Mouse (Mus musculus) thymus, adult 2 months (tissue): ENCODE data around the gene Rnf41. TPM values are rescaled to one million over a fixed set of nuclear protein-coding genes. Genes with fewer than 3 reads are reported as not detected.

Experiments
- DNase-seq: peaks from one replicate; pipeline ENCODE4 v3.0.0; 2021
- H3K27ac ChIP-seq: fragments of 200-500 bp; 2 replicates; pipeline ENCODE4 v1.5.1; 2012; ENCODE audit warnings: low read length, control low read depth; ENCODE audit not compliant: control insufficient read depth, insufficient read depth
- H3K27me3 ChIP-seq: fragments of 200-500 bp; 2 replicates; pipeline ENCODE4 v1.6.1; 2012; ENCODE audit warnings: mild to moderate bottlenecking, low read length, moderate library complexity, mixed read lengths; ENCODE audit not compliant: control insufficient read depth, insufficient read depth
- H3K36me3 ChIP-seq: fragments of 200-500 bp; 2 replicates; pipeline ENCODE4 v1.6.1; 2012; ENCODE audit warnings: mild to moderate bottlenecking, low read length, moderate library complexity; ENCODE audit not compliant: control insufficient read depth, insufficient read depth
- H3K4me1 ChIP-seq: fragments of 200-500 bp; replicated peaks from 2 replicates; pipeline ENCODE4 v1.6.1; 2012; ENCODE audit warnings: low read length; ENCODE audit not compliant: control insufficient read depth, insufficient read depth
- H3K4me3 ChIP-seq: fragments of 200-500 bp; 2 replicates; pipeline ENCODE4 v1.5.1; 2012; ENCODE audit warnings: mild to moderate bottlenecking, low read length, control low read depth, moderate library complexity; ENCODE audit not compliant: control insufficient read depth, insufficient read depth
- CTCF ChIP-seq: fragments of 200-500 bp; IDR thresholded peaks from 2 replicates; pipeline ENCODE4 v1.5.1; 2012; ENCODE audit warnings: mild to moderate bottlenecking, control low read depth, low read length, moderate library complexity, borderline replicate concordance; ENCODE audit not compliant: control insufficient read depth, poor library complexity, insufficient read depth; ENCODE audit errors: extremely low read depth
- POLR2A ChIP-seq: fragments of 200-500 bp; IDR thresholded peaks from 2 replicates; pipeline ENCODE4 v1.6.1; 2012; ENCODE audit warnings: mild to moderate bottlenecking, low read length, control low read depth, moderate library complexity; ENCODE audit not compliant: control insufficient read depth, poor library complexity, insufficient read depth; ENCODE audit errors: extremely low read depth
- WGBS: fragments of 180-500 bp; shearing (Covaris S2); methylation state at CpG from one replicate; pipeline ENCODE4 v1.1.7; 2018; 5-methylcytosine and 5-hydroxymethylcytosine counted together
- polyA plus RNA-seq: library from polyadenylated mRNA; depleted of rRNA; stranded (reverse); fragments of >200 nt; gene quantifications from 2 replicates; pipeline ENCODE4 v1.2.3, GENCODE M21; 2012

Rnf41 gene
- polyA plus RNA-seq, 1 experiment, result 37.8 TPM

GRCm38 (mm10) chr10:128376455-128377211 is 34.8 kb upstream of the Rnf41 start, which contains the start of gene Ankrd52:
TSS of gene Ankrd52 (plus strand) at chr10:128377115.
- Histone ChIP-seq H3K27ac (0 out of 2 replicates have a peak within 1 kb of the TSS, but pooled peaks have one; percentile 3), H3K4me3 (peak within 1 kb of the TSS; percentile 54), H3K36me3 (peaks cover 3% of the 10 kb centered on the region), H3K27me3 (no peaks in the 10 kb centered on the region), H3K4me1 (peaks cover 16% of the 10 kb centered on the region)
- peak; percentile 79 for TF ChIP-seq CTCF
- peak; percentile 57; the same call in 1 of the 2 replicates for TF ChIP-seq POLR2A
- under 1% methylated on average over 65 of the region's 73 CpGs for WGBS
- peak; percentile 85 for DNase-seq

- peak; percentile 51 for DNase-seq
Observed at GRCm38 (mm10) chr10:128377222-128377939, 34.1 kb upstream of the Rnf41 start.

GRCm38 (mm10) chr10:128377940-128378448 is 33.5 kb upstream of the Rnf41 start:
- H3K4me1 ChIP-seq, result peaks cover 16% of the 10 kb centered on the region
- 77% methylated on average over 14 of the region's 14 CpGs for WGBS
- H3K27me3 ChIP-seq, result no peaks in the 10 kb centered on the region
- no peak for TF ChIP-seq POLR2A
- TF ChIP-seq CTCF, result no peak
- H3K27ac ChIP-seq, result no peak overlapping the region
- no peak for DNase-seq
- peaks cover 17% of the 10 kb centered on the region for H3K36me3 ChIP-seq
- peak overlapping the region; percentile 54 for H3K4me3 ChIP-seq

More at GRCm38 (mm10) chr10:128377222-128377939, 34.1 kb upstream of the Rnf41 start:
- Histone ChIP-seq H3K4me1 (peaks cover 16% of the 10 kb centered on the region), H3K36me3 (peaks cover 10% of the 10 kb centered on the region), H3K27me3 (no peaks in the 10 kb centered on the region), H3K4me3 (peak overlapping the region; percentile 54), H3K27ac (no peak overlapping the region)
- under 1% methylated on average over 47 of the region's 47 CpGs for WGBS
- TF ChIP-seq CTCF (no peak; the same call in 1 of the 2 replicates), POLR2A (peak; percentile 11; the same call in 1 of the 2 replicates)

GRCm38 (mm10) chr10:128378462-128378861 is 33.0 kb upstream of the Rnf41 start:
- Histone ChIP-seq H3K36me3 (peaks cover 21% of the 10 kb centered on the region), H3K4me1 (peaks cover 16% of the 10 kb centered on the region), H3K27me3 (no peaks in the 10 kb centered on the region), H3K4me3 (peak overlapping the region; percentile 54; the same call in 1 of the 2 replicates), H3K27ac (no peak overlapping the region)
- DNase-seq, result no peak
- no peak for TF ChIP-seq CTCF
- WGBS, result 99% methylated on average over 3 of the region's 3 CpGs

GRCm38 (mm10) chr10:128379260-128379659 is 32.2 kb upstream of the Rnf41 start:
- Histone ChIP-seq H3K4me1 (peaks cover 16% of the 10 kb centered on the region), H3K4me3 (no peak overlapping the region), H3K27ac (no peak overlapping the region), H3K27me3 (no peaks in the 10 kb centered on the region), H3K36me3 (peaks cover 29% of the 10 kb centered on the region)
- TF ChIP-seq CTCF, result no peak
- TF ChIP-seq POLR2A, result no peak
- 96% methylated on average over 7 of the region's 7 CpGs for WGBS
- DNase-seq, result no peak

- H3K36me3 ChIP-seq, result peaks cover 40% of the 10 kb centered on the region
- TF ChIP-seq CTCF (no peak), POLR2A (no peak)
- no peak overlapping the region for H3K27ac ChIP-seq
- H3K4me3 ChIP-seq, result no peak overlapping the region
- peaks cover 16% of the 10 kb centered on the region for H3K4me1 ChIP-seq
- 87% methylated on average over 5 of the region's 5 CpGs for WGBS
- DNase-seq, result peak; percentile 23
- H3K27me3 ChIP-seq, result no peaks in the 10 kb centered on the region
Observed at GRCm38 (mm10) chr10:128380565-128380964, 30.9 kb upstream of the Rnf41 start.

GRCm38 (mm10) chr10:128382482-128382881 is 29.0 kb upstream of the Rnf41 start:
- Histone ChIP-seq H3K27ac (no peak overlapping the region), H3K27me3 (no peaks in the 10 kb centered on the region), H3K4me3 (no peak overlapping the region), H3K36me3 (peaks cover 53% of the 10 kb centered on the region), H3K4me1 (peaks cover 12% of the 10 kb centered on the region)
- no peak for DNase-seq
- WGBS, result 96% methylated on average over 8 of the region's 8 CpGs
- TF ChIP-seq POLR2A (no peak), CTCF (no peak)
